Mouse (Mus musculus): ENCODE measurements around the gene Ap1g1.
A peak's percentile ranks its signal among the peaks of the same experiment; 100 is the strongest.
"Not testable (repeated sequence)": the region's sequence is repeated elsewhere in the genome, so short reads cannot be mapped to it uniquely, and the experiment has no call there.

Ap1g1 gene

DNA sequence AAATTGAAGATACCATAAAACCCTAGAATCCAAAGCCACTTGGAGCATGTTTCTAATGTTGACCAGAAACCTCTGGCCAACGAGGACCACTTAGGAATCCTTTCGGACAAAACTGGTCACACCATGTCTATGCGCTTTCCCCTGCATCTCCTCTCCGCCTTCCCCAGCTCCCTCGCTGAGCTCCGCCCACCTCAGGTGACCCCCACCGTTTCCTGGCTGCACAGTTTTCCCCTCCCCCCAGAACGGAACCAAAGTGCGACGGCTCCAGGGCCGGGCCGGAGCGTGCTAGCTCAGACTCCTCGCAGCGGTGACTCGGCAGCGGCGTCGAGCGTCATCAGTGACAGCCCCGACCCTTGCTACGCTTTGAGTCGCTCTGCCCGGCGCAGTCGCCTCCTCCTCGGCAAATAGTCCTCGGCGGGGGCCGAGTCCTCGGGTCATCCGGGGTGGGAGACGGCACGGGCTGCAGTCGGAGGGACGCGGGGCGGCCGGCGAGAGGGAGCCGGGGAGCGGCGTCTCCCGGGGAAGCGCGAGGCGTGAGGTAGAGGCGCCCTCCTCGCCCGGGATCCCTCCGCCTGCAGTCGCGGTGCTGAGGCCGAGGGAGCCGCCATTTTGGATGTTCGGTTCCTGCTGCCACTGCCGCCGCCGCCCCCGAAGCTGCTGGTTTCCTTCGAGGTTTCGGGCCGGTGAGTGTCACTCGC, at the start of gene Ap1g1:
Ap1g1 (plus strand) TSS at position 275 of the 698 bp plus-strand sequence.
- peak; percentile 97 for DNase-seq

GRCm38 (mm10) chr8:109731012-109731411, 47.3 kb upstream of the Ap1g1 start:
- DNase-seq, result no peak

GRCm38 (mm10) chr8:109734018-109734417, 44.3 kb upstream of the Ap1g1 start:
- DNase-seq, result no peak

GRCm38 (mm10) chr8:109736819-109737218, 41.5 kb upstream of the Ap1g1 start:
- no peak for DNase-seq

DNA sequence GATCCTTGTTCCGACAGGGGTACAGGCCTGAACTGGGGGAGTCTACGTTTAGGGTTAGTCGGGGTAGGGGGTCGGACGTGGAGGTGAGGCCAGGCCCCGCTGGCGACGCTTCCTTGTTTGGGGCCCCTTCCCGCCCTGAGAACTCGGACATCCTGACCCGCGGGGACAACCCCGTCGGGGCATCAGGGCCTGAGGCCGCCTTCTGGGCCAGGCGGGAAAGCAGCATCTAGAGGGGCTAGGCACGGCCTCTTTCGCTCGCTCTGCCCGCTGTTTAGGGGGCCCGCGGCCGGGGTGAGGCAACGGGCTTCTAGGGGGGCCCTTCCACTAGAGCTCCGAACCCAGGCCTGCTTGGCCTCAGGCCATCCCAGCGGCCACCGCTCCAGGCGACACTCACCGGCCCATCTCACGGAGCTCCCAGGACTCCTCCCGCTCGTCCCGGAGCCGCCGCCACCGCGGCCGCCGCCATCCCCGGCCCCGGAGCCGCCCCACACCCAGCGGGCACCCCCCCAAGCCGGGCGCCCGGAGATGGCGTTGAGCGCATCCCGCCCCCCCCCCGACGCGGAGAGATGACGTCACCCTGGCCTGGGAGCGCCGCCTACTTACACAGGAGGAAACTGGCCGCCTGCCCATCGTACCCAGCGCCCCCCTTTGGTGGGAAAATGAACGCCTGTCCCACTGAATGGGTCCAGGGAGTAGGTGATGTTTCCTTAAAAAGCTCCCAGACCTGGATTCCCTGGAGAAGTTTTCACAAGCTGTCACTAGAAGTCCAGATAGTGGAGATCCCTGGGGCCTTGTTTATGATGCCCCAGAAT, 40.9 kb upstream of the Ap1g1 start, which contains the start of gene Atxn1l:
Atxn1l (minus strand) TSS at position 503 of the 812 bp plus-strand sequence.
- DNase-seq, result peak; percentile 90

GRCm38 (mm10) chr8:109738049-109738380, 40.3 kb upstream of the Ap1g1 start:
- no peak for DNase-seq

DNA sequence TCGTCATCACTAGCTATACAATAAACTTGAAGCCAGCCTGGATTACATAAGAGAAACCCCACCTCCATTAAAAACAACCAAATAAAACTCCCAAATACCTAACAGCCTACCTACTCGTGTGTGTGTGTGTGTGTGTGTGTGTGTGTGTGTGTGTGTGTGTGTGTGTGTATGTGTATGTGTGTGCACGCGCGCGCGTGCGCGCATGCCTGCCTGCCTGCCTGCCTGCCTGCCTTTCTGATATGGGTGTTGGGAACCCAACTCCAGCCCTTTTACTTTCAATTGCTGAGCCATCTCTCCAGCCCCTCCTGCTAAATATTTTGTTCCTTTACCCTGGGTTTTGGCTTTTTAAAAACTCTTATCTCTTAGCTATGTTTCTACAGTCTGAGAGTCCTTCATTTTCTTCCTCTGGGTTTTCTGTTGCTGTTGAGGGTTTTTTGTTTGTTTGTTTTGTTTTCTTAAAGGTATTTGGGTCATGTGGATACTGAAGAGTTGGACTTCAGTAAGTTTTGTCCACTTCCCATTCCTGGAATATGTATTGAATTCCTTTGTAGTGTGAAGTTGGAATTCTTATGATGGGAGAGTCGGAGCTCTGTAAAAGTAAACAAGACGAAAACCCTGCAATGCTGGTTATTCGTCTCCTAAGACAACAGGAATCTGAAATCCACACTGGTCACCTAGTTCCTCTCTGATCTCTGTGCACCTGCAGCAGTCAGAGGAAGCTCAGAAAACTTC, 30.7 kb upstream of the Ap1g1 start:
- DNase-seq, result no peak

- no peak for DNase-seq
Measured at GRCm38 (mm10) chr8:109750274-109750673, 28.1 kb upstream of the Ap1g1 start.

- DNase-seq, result peak; percentile 39
Measured at GRCm38 (mm10) chr8:109750699-109751098, 27.7 kb upstream of the Ap1g1 start.

DNA sequence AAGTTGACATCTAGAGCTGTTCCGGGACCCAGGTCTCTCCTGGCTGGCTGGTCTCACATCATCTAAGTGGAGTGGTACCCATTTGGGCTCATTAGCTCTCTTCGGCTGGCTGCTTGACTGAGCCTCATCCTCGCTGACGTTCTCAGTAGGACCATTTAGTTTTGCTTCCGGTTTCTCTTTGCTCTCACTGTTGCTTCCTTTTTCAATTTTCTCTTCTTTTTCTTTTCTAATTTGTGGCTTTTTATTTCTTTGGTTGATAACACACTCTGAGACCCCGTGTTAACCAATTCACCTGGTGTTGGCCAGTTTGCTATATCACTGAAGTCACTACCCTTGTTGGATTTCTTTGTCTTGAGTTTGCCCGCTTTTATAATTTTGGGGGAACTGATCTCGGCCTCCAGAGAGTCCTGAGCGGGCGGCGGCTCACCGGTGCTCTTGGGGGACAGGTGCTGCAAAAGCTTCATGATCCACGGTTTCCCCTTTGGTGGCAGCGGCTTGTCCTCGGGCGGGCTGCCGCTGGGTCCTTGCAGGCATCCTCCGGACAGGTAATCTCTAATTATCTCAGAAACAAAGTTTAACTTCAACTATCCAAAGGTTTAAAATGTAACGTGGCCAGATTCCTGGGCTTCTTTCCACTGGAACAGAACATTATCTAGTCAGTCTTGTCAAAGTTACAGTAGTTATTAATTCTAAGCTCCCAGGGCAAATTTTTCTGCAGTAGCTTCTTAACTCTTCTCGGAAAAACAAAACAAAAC, 26.4 kb upstream of the Ap1g1 start:
- peak; percentile 59 for DNase-seq

GRCm38 (mm10) chr8:109754696-109755095, 23.7 kb upstream of the Ap1g1 start:
- no peak for DNase-seq

GRCm38 (mm10) chr8:109755554-109755953, 22.8 kb upstream of the Ap1g1 start:
- DNase-seq, result not testable (repeated sequence)

DNA sequence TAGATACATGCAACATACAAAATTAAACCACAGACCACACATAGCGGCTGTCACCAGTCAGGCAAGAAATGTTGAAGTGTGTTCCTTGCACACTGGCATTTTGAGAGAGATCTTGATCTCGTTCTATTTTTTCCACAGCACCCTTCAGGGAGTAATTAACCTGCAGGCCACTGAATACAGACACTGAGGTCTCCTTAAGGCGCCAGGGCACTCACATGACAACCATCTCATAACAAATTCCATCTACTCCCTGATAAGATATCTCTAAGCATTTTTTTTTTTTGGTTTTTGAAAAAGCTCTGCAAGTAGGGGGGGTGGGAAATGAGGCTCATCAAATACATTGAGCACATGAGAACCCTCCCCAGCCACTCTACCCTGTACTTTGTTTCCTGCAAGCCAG, 21.5 kb upstream of the Ap1g1 start:
- DNase-seq, result no peak

DNA sequence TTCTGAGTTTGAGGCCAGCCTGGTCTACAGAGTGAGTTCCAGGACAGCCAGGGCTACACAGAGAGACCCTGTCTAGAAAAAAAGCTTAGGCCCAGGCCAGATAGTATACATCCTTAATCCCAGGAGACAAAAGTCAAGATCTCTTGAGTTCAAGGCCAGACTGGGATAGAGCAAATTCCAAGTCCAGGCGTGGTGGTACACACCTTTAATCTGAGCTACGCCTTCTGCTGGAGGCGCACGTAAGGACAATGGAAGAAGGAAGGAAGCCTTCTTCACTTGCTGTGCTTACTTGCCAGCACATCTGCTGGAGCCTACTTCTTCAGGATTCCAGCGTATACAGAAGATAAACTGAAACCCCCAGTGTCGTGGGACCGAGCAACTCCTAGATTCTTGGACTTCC, 18.9 kb upstream of the Ap1g1 start:
- no peak for DNase-seq

DNA sequence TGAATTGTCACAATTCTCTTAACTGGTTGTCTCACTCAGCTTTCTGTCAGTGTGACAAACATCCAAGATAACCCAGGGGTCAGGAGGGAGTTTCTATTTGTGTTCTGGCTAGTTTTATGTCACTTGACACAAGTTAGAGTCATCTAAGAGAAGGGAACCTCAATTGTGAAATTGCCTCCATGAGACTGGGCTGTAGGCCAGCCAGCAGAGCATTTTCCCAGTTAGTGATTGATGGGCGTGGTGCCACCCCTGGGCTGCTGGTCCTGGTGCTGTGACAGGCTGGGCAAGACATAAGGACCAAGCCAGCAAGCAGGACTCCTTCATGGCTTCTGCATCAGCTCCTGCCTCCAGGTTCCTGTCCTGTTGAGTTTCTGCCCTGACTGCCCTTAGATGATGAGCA, 18.1 kb upstream of the Ap1g1 start:
- peak; percentile 50 for DNase-seq

- DNase-seq, result no peak
Measured at GRCm38 (mm10) chr8:109764031-109764430, 14.3 kb upstream of the Ap1g1 start.

DNA sequence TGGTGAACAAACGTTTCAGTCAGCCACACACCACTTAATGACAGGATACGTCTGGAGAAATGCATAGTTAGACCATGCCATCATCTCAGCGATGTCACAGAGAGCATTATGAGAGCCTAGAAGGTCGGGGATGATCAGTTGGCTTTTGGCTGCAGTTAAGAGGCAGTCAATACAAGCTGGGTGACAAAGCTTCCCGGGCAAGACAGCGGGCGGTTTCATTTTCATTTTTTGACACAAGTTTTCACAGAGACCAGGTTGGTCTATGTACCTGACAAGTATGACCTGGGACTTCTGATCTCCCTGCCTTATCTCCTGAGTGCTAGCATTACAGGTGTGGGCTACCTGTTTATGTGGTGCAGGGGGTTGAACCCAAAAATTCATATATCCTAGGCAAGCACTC, 12.3 kb upstream of the Ap1g1 start:
- no peak for DNase-seq

- no peak for DNase-seq
Measured at GRCm38 (mm10) chr8:109773154-109773553, 5.2 kb upstream of the Ap1g1 start.

- DNase-seq, result no peak
Measured at GRCm38 (mm10) chr8:109777851-109778250, 503 bp upstream of the Ap1g1 start.

DNA sequence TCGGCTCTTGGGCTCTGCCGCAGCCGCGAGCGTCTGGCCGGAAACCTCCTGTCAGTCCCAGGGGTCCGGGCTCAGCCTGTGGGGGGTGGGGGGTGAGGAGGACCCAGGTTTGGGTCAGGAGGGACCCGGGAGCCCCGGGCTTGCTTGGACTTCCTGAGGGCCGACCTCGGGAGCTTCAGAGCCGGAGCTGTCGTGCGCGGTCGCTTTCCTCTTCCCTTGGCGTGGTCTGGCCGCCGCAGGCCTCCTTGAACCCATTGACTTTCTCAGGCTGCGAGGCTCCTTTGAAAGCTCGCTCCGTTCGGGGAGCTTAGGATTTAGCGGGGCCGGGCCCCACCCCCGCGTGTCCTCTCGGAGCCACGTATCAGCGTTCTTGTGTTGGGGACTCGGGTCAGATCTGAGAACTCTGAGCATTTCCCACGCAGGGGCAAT, 653 bp downstream of the Ap1g1 start:
- DNase-seq, result peak; percentile 58

GRCm38 (mm10) chr8:109779431-109780228, 1.3 kb downstream of the Ap1g1 start:
- DNase-seq, result no peak

DNA sequence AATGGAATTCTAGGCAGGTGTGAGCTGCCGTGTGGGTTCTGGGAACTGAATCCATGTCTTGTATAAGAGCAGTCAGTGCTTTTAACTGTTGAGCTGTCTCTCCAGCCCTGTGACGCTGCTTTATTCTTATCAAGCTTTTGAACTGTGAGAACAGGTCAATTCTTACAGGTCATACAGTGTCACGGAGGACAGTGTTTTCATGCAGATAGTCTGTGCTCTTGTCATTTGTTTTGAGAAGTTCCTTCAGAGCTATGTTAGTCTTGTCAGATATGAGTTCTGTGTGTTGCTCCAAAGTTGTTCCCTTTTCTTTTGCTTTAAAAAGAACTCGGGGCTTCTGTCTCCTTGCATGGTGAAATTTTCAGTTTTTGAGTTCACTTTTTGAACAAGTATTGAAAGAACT, 2.2 kb downstream of the Ap1g1 start:
- no peak for DNase-seq

Data from kidney, postnatal 14 days (tissue).